Mouse (Mus musculus) layer of hippocampus, postnatal 25 days (tissue): ENCODE results near the gene Plxdc2. TPM values are rescaled to one million over a fixed set of nuclear protein-coding genes. Genes with fewer than 3 reads are reported as not detected.
"Not testable (repeated sequence)": the region's sequence is repeated elsewhere in the genome, so short reads cannot be mapped to it uniquely, and the experiment has no call there.

Experiments used
- DNase-seq, 2 experiments: peaks; one replicate each; pipeline ENCODE4 v3.0.0; 2022; ENCODE audit warnings: mixed read lengths in 2 of 2, low spot score in 1 of 2; ENCODE audit errors: extremely low spot score in 1 of 2
- total RNA-seq, 2 experiments: library from RNA; stranded (reverse); gene quantifications; 2 replicates each; pipeline ENCODE4 v1.2.3; 2021

The Plxdc2 gene
- total RNA-seq, 2 experiments from 2014 or later = 25.7 to 28.9 TPM

GRCm38 (mm10) chr2:16731033-16731432, 374.9 kb downstream of the Plxdc2 start:
- DNase-seq = no peak

DNA sequence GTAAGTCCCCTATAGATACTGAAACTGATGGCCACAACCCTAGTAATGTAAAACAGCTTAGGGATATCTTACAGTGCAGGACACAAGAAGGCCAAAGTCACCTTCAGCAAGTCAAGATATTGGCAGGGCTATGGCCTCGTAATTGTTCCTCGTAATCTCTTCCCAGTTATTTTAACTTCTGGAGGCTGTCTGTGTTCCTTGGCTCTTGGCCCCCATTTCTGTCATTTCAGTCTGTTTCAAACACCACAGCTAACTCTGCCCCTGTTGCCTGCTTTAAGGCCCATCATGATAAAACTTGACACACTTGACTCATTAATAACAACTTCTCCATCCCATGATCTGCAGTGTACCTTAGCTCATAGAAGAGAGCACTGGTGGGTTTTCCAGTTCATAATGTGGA, 378.3 kb downstream of the Plxdc2 start:
- no peak for DNase-seq

- peak; percentile 23 to 43 for DNase-seq
These were observed 382.1 kb downstream of the Plxdc2 start for GRCm38 (mm10) chr2:16738241-16738640.

GRCm38 (mm10) chr2:16741813-16742212, 385.7 kb downstream of the Plxdc2 start:
- DNase-seq = no peak

GRCm38 (mm10) chr2:16743568-16743967, 387.5 kb downstream of the Plxdc2 start:
- DNase-seq = no peak

GRCm38 (mm10) chr2:16749302-16749909, 393.3 kb downstream of the Plxdc2 start:
- DNase-seq = no peak

GRCm38 (mm10) chr2:16757158-16757557, 401.1 kb downstream of the Plxdc2 start:
- no peak for DNase-seq

- no peak for DNase-seq
These were observed 403.7 kb downstream of the Plxdc2 start for GRCm38 (mm10) chr2:16759766-16760165.

GRCm38 (mm10) chr2:16769149-16769548, 413.0 kb downstream of the Plxdc2 start:
- DNase-seq = not testable (repeated sequence)

DNA sequence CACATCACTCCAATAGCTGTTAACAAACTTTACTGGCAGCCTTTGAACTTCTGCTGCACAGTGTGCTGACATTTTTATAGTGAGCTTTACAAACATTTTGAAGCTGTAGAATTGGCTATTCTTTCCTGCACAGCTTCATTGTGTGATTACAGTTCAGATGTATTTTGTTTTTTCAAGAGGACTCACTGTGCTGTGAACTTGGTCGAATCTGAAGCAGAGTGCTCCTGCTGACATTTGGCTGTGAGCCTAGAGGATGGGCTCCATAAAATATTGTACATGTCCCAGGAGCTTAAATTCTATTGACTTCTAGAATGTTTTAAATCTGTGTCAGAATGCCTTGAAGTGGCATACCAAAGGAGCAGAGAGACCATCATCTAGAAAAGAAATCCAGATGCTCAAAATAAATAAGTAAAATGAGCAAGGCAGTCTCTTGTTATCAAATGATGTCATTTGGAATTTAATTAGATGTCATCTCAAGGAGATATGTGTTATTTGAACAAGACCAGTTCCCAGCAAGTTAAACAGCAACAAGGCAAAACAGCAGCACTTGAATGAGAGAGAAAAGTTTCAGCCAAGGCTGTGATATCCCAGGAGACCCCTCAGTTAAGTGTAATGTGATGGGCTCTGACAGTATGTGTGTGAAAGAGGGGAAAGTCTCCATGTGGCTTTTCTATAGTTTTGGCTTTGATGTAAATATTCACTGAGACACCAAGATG, 417.5 kb downstream of the Plxdc2 start:
- no peak for DNase-seq

DNA sequence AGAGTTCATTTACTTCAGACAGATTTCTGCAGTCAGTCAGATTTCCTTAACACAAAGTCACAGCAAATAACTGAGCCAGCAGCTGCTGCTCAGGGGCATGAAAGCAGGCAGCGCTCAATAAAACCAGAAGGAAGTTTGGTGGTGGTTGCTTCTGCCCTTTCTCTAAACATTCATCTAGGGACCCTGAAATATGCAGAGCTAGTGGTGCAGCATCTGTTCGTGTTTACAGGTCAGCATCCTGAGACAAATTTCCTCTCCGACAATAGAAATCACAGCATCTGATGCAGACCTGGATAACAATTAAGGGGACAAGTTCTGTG, 418.0 kb downstream of the Plxdc2 start:
- DNase-seq = no peak

- no peak for DNase-seq
These were observed 439.2 kb downstream of the Plxdc2 start for GRCm38 (mm10) chr2:16795283-16795682.
